Mouse (Mus musculus) cerebellum, adult 9-10 months (tissue): ENCODE measurements at regions not wholly inside any gene's neighbourhood (a gene's known extent, or its start where the extent isn't known, plus 50 kb on each side); places are given as distances from the start of the nearest gene placed in this dataset.

ENCODE experiments used
- DNase-seq: peaks from one replicate; pipeline ENCODE4 v3.0.0; 2022

- no peak for DNase-seq
These were observed 530.2 kb upstream of the Pdcd1 start for GRCm38 (mm10) chr1:94582526-94582925.

GRCm38 (mm10) chr1:94581650-94582405, 529.5 kb upstream of the Pdcd1 start:
- no peak for DNase-seq

- no peak for DNase-seq
These were observed 480.6 kb upstream of the Pdcd1 start for GRCm38 (mm10) chr1:94532773-94533541.

- no peak for DNase-seq
These were observed 451.7 kb upstream of the Pdcd1 start for GRCm38 (mm10) chr1:94504080-94504520.

- DNase-seq = no peak
These were observed 451.2 kb upstream of the Pdcd1 start for GRCm38 (mm10) chr1:94503379-94504079.

- DNase-seq = no peak
These were observed 449.9 kb upstream of the Pdcd1 start for GRCm38 (mm10) chr1:94502066-94502861.

GRCm38 (mm10) chr1:94496992-94497391, 444.6 kb upstream of the Pdcd1 start:
- no peak for DNase-seq

- no peak for DNase-seq
These were observed 444.0 kb upstream of the Pdcd1 start for GRCm38 (mm10) chr1:94496341-94496740.

GRCm38 (mm10) chr1:94487062-94487461, 434.7 kb upstream of the Pdcd1 start:
- no peak for DNase-seq

GRCm38 (mm10) chr1:94469834-94470233, 417.5 kb upstream of the Pdcd1 start:
- peak; percentile 57 for DNase-seq

- no peak for DNase-seq
These were observed 371.4 kb upstream of the Pdcd1 start for GRCm38 (mm10) chr1:94423731-94424130.

GRCm38 (mm10) chr1:94413043-94413442, 360.7 kb upstream of the Pdcd1 start:
- no peak for DNase-seq

- DNase-seq = no peak
These were observed 314.3 kb upstream of the Pdcd1 start for GRCm38 (mm10) chr1:94366606-94367005.

GRCm38 (mm10) chr1:94356996-94357395, 304.6 kb upstream of the Pdcd1 start:
- no peak for DNase-seq

- no peak for DNase-seq
These were observed 303.5 kb upstream of the Pdcd1 start for GRCm38 (mm10) chr1:94355873-94356272.

- no peak for DNase-seq
These were observed 290.2 kb upstream of the Pdcd1 start for GRCm38 (mm10) chr1:94342576-94342975.

- no peak for DNase-seq
These were observed 288.9 kb upstream of the Pdcd1 start for GRCm38 (mm10) chr1:94341237-94341636.

- no peak for DNase-seq
These were observed 265.7 kb upstream of the Pdcd1 start for GRCm38 (mm10) chr1:94318029-94318428.

- DNase-seq = no peak
These were observed 246.0 kb upstream of the Pdcd1 start for GRCm38 (mm10) chr1:94298395-94298794.

- no peak for DNase-seq
These were observed 220.2 kb upstream of the Pdcd1 start for GRCm38 (mm10) chr1:94272569-94272968.

- DNase-seq = no peak
These were observed 211.0 kb upstream of the Pdcd1 start for GRCm38 (mm10) chr1:94263313-94263712.

- DNase-seq = no peak
These were observed 183.1 kb upstream of the Pdcd1 start for GRCm38 (mm10) chr1:94235426-94235825.

- DNase-seq = no peak
These were observed 168.7 kb upstream of the Pdcd1 start for GRCm38 (mm10) chr1:94221006-94221405.
